Mouse (Mus musculus): ENCODE data around the gene Myo9b.
"Not testable (repeated sequence)": the region's sequence is repeated elsewhere in the genome, so short reads cannot be mapped to it uniquely, and the experiment has no call there.

The Myo9b gene

DNA sequence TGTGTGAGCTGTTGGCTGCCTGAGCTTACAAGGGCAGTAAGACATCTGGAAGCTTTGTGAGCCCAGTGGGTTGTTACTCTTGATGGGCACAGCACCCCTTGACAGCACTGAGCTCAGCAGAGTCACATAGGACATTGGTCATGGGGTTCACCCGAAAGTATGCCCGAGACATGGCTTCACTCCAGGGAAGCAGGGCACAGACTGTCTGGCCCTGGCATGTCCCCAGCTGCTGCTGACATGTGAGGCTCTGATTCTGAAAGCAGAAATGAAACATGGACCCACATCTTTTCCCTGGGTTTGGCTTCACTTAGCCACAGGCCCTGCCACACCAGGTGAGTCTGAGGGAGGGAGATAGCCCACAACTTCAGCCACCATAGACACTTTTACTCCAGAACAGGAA is 24.3 kb downstream of the Myo9b start:
- ATAC-seq (ENCODE audit: low TSS enrichment) = no peak

DNA sequence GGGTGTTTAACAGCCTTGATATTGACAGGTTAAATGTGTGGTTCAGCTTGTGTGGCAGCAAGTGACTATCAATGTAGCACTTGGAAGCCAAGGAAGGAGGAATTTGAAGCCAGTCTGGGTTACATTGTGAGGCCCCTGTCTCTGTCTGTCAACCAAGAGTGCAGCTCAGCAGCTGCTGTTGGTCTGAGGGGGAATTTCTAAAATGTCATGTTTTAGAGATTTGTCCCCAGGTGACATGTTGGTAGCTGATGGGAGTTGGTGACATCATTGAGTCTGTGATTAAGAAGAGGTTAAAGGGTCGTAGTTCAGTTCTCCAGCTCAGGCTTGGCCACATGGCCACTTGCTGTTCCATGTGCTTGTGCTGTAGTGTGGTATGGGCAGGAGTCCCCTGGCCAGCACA is 24.9 kb downstream of the Myo9b start:
- ATAC-seq (ENCODE audit: low TSS enrichment) = no peak

DNA sequence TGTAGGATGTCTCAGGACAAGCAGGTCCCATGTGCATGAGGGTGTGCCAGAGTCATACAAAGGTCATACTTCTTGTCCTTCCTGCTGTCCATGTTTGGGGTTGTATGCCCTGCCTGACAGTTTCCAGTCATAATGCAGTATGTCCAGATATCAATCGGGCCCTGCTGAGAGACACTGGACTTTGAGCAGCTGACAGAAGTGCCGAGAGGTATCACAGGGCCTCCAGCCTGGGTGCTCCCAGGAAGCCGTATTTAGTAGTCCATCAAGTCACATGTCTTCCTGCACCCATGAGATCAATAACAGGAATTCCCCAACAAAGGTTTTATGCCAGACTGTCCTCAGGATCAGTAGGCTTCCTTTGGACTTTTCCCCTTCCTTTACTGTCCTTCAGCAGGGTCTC is 27.2 kb downstream of the Myo9b start:
- ATAC-seq (ENCODE audit: low TSS enrichment) = no peak

DNA sequence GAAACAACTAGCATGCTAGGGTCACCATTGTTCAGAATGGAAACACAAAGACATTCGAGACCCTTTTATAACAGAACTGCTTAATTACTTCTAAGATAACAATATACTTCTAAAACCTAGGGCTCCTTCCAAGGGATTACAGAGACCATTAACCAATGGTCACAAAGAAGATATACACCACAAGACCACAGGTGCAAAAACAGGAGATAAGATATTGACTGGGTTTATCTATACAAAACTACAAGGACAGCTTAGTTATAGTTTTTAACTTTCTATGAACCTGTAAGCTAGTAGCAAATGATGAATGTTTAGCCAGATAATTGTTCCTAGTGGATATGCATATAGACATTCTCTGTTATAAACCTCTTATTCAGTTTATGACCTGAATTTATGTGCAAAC is 30.3 kb downstream of the Myo9b start:
- no peak for ATAC-seq (ENCODE audit: low TSS enrichment)

DNA sequence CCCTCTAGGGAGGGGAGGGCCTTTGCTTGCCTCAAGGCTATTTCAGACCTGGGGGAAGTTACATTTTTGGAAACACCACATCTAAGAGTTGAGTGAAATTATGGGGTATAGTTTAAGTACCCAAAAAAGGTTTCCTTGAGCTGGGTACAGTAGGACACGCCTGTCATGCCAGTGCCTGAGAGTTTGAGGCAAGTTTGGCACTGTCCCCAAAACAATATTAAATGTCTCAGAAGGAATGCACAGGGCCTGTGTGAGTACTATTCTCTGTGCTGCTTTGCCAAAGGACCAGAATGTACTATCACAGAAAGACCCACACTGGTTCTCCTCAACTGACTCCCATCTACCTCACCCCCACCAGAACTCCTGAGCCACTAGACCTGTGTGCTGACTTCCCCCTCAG is 31.1 kb downstream of the Myo9b start:
- ATAC-seq (ENCODE audit: low TSS enrichment) = no peak

DNA sequence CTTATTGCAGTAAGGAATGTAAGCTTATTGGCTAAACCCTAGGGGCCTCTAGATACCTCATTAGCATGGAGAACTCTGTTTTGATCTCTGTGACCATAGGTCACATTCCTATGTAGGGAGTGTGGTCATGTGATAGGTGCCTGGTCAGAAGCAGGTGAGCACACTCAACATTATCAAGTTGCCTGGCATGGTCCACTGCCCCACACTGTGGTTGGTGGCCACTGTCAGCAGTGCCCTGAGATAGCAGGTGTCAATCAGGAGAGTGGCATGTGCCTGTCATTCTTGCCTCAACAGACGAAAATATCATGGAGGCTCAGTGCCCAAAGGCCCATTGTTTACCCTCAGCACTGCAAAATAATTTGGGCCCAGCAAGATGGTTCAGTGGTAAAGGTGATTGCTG is 33.5 kb downstream of the Myo9b start:
- no peak for ATAC-seq (ENCODE audit: low TSS enrichment)

DNA sequence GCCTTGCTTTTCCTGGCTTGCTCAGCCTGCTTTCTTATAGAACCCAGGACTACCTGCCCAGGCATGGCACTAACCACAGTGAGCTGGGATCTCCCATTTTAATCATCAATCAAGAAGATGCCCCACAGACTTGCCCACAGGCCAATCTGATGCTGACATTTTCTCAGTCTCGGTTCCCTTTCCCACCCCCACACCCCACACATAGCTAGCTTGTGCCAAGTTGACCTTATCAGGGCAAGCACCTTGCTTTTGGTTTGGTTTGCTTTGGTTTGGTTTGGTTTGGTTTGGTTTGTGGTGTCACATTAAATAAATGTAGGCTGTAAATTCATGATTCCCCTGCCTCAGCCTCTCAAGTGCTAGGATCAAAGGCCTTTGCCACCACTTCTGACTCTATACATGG is 34.9 kb downstream of the Myo9b start:
- ATAC-seq (ENCODE audit: low TSS enrichment) = no peak

DNA sequence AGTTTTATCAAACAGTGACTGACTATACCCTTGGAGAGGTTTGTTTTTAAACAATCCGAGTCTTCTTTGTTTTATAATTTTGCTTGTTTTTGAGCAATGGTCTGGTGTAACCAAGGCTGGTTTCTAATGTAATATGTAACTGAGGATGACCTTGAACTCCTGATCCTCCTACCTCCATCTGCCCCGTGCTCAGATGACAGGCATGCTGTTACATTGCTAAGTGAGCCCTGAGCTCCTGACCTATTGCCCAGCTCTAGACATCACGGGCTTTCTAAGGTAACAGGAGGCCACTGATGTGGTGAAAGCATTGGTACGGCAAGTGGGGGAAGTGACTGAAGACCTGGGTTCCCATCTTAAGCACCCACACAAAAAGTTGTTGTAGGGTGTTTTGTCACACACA is 35.4 kb downstream of the Myo9b start:
- no peak for ATAC-seq (ENCODE audit: low TSS enrichment)

DNA sequence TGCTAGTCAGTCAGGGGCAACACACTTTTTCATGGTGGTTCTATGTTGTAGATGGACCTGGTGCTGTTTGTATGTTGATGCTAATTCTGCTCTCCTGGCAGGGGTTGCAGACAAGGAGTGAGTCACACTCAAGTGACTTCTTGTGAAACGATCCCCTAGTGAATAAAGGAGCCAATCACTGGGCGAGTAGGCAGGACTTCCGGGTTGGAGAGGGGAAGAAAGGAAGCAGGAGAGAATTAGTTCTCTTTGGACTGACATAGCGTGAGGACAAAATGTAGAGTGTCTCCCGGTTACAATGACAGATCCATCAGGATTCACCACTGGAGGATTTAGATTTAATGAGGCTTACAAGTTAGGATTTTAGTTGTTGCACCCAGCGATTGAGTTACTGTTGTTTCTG is 37.9 kb downstream of the Myo9b start:
- no peak for ATAC-seq (ENCODE audit: low TSS enrichment)

DNA sequence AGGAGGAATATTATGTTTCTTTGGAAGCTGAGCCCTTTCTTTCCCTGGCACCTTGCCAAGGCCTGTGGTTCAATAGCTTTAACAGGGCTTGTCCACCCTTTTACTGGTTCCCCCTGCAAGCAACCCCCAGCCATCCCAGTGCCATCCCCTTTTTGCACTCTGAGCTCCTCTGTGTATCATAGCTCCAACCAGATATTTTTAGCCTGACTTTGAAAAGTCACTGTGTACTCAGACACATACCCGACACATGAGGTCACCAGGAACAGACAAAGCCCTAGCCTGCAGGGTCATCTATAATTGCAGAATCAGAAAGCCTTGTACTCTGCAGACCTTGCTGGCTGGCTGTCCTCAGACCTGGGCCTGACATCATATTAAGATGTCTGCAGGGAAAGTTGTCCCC is 40.2 kb downstream of the Myo9b start:
- ATAC-seq (ENCODE audit: low TSS enrichment) = no peak

DNA sequence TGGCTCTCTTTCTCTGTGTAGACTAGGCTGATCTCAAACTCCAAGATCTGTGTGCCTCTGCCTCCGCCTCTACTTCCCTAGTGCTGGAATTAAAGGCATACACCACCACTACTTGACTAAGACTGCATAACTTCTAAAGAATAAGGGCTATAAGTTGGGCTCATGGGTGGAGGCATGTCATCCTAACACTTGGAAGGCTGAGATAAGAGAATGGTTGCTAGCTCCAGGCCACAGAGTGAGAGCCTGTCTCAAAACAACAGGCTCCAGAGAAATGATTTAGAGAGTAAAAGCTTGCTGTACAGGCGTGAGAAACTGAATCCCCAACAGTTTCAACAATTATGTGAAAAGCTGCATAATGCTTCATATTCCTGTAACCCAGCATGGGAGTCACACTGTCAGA is 41.4 kb downstream of the Myo9b start:
- ATAC-seq (ENCODE audit: low TSS enrichment) = no peak

DNA sequence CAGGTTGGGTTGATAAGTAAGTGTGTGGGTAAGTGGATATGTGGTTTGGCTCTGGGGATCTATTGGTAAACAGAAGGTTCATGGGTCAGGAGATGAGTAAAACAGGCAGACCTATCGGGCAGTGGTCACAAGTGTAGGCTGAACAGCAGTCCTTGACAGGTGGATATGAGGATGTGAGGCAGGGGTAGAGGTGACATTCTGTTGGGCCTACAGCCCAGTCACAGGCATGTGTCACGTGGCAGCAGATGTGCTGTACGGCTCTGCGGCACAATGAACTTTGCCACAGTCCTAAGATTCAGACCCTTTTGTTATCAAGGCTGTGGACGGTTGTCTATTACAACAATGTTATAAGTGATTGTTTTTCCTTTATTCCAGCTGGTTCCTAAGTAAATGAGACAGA is 43.5 kb downstream of the Myo9b start:
- ATAC-seq (ENCODE audit: low TSS enrichment) = no peak

DNA sequence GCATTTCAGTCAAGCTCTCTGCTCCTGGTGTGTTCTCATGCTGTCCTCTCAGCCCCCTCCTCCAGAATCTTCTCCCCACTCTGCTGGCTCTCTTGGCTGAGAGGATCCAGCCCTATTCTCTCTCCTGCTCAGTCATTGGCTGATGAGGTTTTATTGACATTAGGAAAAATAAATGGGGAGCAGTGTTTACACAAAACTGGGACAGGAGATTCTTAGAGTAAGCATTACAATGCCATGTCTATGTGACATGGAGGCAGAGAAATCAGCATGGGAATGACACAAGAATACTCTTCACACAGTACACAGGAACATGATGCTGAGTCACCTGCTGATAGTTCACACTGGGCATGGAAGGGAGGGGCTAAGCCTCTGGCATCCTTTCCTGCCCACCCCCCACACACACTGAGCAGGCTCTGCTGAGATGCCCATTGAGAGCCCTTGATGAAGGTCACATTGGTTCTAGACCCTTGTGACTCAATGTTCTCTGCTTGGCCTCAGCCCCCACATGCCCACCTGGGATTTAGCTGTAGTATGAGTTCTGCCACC is 44.0 kb downstream of the Myo9b start:
- 0 out of 2 replicates have a peak, but pooled peaks have one; percentile 25 for ATAC-seq (ENCODE audit: low TSS enrichment)

DNA sequence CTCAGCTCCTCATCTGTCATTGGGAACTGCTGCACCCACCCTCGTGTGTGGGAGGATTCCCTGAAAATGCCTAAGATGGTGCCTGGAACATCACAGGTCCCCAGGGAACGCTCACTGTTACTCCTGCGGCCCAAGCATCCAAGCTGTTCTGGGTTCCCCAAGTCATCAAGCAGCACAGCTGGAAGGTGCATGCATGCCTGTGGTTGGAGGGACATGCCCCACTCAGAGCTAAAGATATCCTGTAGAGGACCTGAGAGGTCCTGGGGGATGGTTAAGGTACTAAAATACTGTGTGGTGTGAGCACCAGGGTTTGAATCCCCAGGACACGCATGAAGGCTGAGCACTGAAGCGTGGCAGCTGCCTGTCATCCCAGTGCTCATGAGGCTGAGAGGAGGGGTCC is 46.1 kb downstream of the Myo9b start:
- peak; percentile 45; the same call in 1 of the 2 replicates for ATAC-seq (ENCODE audit: low TSS enrichment)

DNA sequence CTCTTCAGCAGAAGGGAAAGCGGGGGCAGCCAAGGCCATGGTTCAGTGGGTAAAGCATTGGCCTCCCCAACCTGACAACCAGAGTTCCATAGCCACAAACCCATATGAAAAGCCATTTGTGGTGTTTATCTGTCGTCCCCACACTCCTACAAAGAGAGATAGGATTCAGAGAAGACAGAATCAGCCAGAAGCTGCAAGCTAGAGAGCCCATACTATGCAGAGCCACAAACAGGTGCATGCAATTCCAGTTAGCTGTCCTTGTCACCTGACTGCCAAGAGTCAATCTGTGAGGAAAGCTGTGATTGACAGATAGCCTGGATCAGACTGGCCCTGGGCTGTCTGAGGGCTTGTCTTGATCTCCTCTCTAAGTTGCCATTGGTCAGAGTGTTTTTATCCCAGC is 47.2 kb downstream of the Myo9b start:
- ATAC-seq (ENCODE audit: low TSS enrichment) = not testable (repeated sequence)

DNA sequence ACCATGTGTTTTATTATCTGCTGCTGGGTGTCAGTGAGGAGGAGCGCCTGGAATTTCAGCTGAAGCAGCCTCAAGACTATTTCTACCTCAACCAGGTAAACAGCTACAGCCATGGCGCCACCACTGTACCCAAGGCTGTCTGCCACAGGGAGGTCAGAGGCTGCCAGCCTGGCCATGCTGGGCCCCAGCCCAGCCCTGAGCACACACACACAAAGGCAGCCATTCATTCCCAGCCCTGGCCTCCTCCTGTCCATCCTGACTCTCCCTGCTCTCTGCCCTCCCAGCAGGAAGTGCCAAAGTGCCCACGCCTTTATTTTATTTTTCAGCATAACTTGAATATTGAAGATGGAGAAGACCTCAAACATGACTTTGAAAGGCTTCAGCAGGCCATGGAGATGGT is 50.4 kb downstream of the Myo9b start:
- ATAC-seq (ENCODE audit: low TSS enrichment) = 0 out of 2 replicates have a peak, but pooled peaks have one; percentile 36

DNA sequence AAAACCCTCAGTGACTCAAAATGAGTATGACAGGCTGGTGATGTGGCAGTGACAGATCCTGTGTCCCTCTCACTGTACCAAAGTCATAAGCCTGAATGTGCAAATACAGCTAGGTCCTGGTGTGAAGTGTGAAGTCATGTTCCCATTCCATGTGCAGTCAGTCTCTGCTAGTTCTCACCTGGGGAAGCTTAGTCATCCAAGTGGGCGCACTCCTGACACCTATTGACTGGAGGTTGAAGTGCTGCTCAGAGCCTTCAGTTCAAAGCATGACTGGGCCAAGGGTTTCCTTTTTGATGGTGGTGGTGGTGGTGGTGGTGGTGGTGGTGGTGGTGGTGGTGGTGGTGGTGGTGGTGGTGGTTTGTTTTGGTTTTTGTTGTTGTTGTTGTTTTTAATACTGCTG is 52.3 kb downstream of the Myo9b start:
- ATAC-seq (ENCODE audit: low TSS enrichment) = 0 out of 2 replicates have a peak, but pooled peaks have one; percentile 52

DNA sequence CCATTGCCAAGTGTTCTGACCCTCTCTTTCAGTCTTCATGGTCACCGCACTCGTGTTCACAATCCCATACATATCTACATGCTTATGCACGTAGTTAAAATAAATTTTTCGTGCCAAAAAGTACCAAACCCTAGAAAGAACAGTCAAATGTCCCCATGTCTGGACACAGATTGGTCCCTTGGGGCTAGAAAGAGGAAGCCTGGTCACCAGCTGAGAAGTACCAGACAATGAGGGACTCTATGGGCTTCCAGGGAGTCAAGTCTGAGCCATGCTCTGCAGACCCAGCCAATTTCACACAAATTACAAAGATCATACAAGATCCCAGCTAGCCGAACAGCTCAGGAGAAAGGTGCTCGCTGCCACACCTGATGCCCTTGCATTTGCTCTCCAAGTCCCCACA is 65.3 kb downstream of the Myo9b start:
- not testable (repeated sequence) for ATAC-seq (ENCODE audit: low TSS enrichment)

DNA sequence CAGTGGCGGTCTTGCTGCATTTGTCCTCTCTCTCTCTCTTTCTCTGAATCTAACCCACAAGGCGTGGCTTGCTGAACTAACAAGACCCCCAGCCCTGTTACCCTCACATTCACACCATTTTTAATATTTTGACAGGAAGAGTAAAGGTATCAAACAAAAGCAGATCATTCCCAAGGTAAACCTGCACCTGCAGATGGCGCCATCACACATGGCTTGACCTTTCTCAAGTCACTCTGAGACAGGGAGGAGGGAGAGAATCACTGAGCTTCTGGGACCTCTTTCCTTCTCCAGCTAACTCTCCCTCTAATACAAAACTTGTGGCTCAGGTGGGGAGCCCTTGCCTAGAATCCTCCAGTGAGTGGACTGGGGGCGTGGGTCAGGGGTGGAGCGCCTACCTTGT is 68.1 kb downstream of the Myo9b start:
- ATAC-seq (ENCODE audit: low TSS enrichment) = no peak

DNA sequence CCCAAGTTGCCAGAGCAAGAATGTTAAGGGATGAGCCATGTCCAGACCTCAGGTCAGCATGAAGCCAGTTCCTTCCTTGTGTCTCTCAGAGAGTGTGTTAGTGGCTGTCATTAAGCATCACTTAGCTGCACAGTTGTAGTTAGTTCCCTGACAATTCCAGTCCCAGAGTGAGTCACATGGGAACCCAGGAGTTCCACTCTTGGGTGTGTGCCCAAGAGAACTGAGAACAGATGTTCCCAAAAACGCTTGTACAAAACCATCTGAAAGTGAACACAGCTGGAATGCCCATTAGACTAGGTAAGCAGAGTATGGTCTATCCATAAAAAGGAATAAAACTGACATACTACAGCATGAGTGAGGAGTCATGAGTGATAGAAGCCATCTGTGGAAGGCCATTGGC is 74.1 kb downstream of the Myo9b start:
- ATAC-seq (ENCODE audit: low TSS enrichment) = no peak

DNA sequence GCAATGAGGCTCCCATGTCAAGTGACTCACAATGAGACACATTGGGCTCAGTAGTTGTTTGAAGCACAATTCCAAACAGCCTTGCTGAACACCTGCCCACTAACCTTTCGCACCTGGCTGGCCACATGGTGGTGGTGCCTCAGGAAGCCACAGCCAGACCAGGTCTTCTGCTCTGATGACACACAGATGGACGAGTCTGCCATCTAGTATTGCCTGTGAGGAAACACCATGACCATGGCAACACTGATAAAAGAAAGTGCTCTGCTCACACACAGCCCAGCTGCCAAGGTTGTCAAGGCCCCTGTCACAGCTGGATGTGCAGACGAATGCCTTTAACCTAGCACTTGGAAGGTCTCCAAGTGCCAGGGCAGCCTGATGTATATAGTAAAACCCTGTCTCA is 78.6 kb downstream of the Myo9b start:
- no peak for ATAC-seq (ENCODE audit: low TSS enrichment)

DNA sequence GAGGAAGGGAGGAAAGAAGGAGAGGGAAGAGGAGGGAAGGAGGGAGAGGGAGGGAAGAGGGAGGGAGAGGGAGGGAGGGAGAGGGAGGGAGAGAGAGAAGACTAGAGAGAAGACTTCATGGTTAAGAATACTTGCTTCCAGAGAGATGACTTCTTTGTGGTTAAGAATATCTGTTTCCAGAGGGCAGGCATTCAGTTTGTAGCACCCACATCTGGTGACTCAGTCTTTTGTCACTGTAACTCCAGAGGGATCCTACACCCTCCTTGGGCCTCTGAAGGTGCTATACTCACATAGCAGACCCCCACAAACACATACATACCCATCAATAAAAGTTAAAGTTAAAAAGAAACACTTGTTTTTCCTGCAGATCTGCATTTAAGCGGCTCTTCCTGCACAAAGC is 79.0 kb downstream of the Myo9b start:
- no peak for ATAC-seq (ENCODE audit: low TSS enrichment)

DNA sequence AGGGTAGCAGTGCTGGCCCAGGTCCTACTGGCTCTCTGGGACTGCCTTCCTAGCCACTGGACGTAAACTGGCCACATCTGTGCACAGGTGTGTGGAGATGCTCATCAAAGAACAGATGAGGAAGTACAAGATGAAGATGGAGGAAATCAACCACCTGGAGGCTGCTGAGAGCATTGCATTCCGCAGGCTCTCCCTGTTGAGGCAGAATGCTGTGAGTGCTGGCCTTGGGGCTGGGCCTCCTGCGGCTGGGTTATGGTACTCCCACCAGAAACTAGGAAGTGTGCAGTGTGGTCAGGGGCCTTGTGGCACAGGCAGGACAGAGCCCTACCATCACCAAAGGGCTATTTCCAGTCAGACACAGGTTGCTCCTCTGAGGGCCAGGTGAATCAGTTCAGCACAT is 85.5 kb downstream of the Myo9b start:
- no peak for ATAC-seq (ENCODE audit: low TSS enrichment)

DNA sequence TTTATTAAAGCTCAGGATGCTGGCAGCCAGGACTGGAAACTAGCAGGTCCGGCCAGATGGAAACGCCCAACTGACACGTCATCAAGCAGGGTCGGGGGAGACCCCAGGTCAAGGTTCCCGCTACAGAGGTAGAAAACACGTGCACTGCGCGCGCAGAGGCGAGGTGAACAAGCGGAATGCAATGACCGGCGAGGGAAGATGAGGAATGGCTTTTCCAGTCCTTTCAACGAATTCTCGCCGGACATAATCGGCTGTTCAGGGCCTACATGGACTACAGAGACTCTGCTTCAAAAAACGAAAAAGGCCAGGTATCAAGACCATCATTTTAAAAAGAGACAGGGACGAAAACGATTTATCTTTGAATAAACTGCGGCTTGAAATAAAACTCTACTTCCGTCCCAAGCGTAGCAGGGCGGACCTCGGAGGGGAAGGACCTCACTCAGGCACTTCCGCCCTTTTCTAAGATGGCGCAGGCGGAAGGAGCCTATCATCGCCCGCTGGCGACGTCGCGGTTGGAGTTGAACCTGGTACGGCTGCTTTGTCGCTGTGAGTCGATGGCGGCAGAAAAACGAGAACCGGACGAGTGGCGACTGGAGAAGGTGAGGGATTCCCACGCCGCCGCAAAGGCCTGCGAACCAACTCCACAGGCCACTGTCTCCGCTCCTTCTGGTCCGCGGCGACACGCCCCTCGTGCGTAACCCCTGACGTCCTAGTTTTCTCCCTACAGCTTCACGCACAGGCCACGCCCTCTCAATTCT is 94.4 kb downstream of the Myo9b start, which contains the start of gene Use1:
TSS of gene Use1 (plus strand) at position 78 of the 758 bp plus-strand sequence.
- peak; percentile 72 for ATAC-seq (ENCODE audit: low TSS enrichment)
